Mouse (Mus musculus): ENCODE data around the gene Timm29.

DNA sequence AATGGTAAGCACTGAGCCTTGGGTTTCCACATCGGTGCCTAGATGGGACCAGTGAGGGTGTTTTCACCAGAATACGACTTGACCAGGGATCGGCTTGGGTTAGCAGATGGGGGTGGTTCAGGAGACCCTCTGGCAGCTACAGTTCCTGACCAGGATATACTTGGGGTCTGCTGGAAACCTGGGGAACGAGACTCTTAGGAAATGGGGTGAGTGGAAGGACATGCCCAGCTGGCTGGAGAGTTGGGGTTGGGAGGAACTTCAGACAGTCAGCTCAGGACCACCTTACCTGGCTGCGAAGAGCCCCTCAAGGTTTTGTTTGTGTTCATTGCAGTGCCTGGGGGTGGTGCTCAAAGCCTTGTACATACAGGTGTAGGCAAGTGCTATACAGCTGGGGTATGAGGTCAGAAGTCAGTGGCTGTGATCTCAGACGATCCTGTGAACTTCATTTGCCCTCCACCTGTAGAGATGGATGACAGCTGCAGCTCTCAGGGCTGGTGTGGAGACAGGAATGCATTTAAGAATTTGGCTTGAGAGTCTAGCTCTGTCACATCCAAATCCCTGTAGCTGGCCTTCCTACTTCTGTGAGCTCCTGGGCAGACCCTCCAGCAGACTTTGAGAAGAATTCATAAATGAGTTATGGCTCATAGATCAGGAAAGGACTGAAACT is 38.8 kb upstream of the Timm29 start:
- TF ChIP-seq CTCF (IDR thresholded peaks at IDR 0.05; ENCODE audit: low read depth, low read length) (no peak), POLR2A (IDR thresholded peaks at IDR 0.05; ENCODE audit: extremely low read depth, insufficient read depth, low read length) (no peak)
